Mouse (Mus musculus): Measurements from ENCODE around the gene Ror1.

GRCm38 (mm10) chr4:100126531-100127310, 31.1 kb downstream of the Ror1 start:
- no peak for TF ChIP-seq CTCF (IDR thresholded peaks at IDR 0.05; ENCODE audit: borderline replicate concordance, insufficient read depth, low read length)
- no peak for TF ChIP-seq POLR2A (IDR thresholded peaks at IDR 0.05; ENCODE audit: low read depth, low read length)

Measured in embryonic fibroblast, embryonic 13.5 days (primary cell).